Mouse (Mus musculus) intestine, postnatal 0 days (tissue): ENCODE results near the gene Slc25a16. TPM values are rescaled to one million over a fixed set of nuclear protein-coding genes. Genes with fewer than 3 reads are reported as not detected.

ENCODE experiments used
- ATAC-seq: fragments of 200-750 bp; cut with Nextera tagmentation; 2 replicates; pipeline ENCODE4 v1.8.0; 2017; ENCODE audit warnings: mild to moderate bottlenecking, moderate TSS enrichment, moderate library complexity
- H3K27ac ChIP-seq: fragments of 300-500 bp; sonication (generic); 2 replicates; pipeline ENCODE4 v1.5.1; 2014; ENCODE audit warnings: mild to moderate bottlenecking, low read depth, low read length, moderate library complexity
- H3K27me3 ChIP-seq: fragments of 300-500 bp; sonication (generic); replicated peaks from 2 replicates; pipeline ENCODE4 v1.6.1; 2014; ENCODE audit warnings: low read length, mixed read lengths; ENCODE audit not compliant: control insufficient read depth, insufficient read depth
- H3K36me3 ChIP-seq: fragments of 300-500 bp; sonication (generic); 2 replicates; pipeline ENCODE4 v1.6.1; 2014; ENCODE audit warnings: mild to moderate bottlenecking, moderate library complexity; ENCODE audit not compliant: control insufficient read depth, insufficient read depth
- H3K4me1 ChIP-seq: fragments of 300-500 bp; sonication (generic); replicated peaks from 2 replicates; pipeline ENCODE4 v1.6.1; 2014; ENCODE audit warnings: antibody characterized with exemption, low read length, mixed read lengths; ENCODE audit not compliant: control insufficient read depth, insufficient read depth
- H3K4me2 ChIP-seq: fragments of 300-500 bp; sonication (generic); replicated peaks from 2 replicates; pipeline ENCODE4 v1.6.1; 2014; ENCODE audit warnings: low read depth, mild to moderate bottlenecking, moderate library complexity
- H3K4me3 ChIP-seq: fragments of 300-500 bp; sonication (generic); 2 replicates; pipeline ENCODE4 v1.5.1; 2014; ENCODE audit warnings: low read depth, low read length
- H3K9ac ChIP-seq: fragments of 300-500 bp; sonication (generic); 2 replicates; pipeline ENCODE4 v1.6.1; 2014; ENCODE audit warnings: mild to moderate bottlenecking, low read depth, low read length
- H3K9me3 ChIP-seq: fragments of 300-500 bp; sonication (generic); 2 replicates; pipeline ENCODE4 v1.6.1; 2016; ENCODE audit warnings: mixed run types; ENCODE audit not compliant: control insufficient read depth
- CTCF ChIP-seq: sonication (generic); IDR thresholded peaks from 2 replicates; pipeline ENCODE4 v1.5.1; 2016; ENCODE audit warnings: low read depth, mild to moderate bottlenecking, control low read depth, antibody characterized with exemption, moderate library complexity
- WGBS: fragments of 180-500 bp; shearing (Covaris S2); extraction: QIAGEN DNeasy Blood & Tissue Kit; methylation state at CpG from one replicate; pipeline ENCODE4 v1.1.7; 2014; 5-methylcytosine and 5-hydroxymethylcytosine counted together
- polyA plus RNA-seq: library from polyadenylated mRNA; unstranded; fragments of >200 nt; fragmentation: Nextera tagmentation; extraction: Ambion mirVana; gene quantifications from 2 replicates; pipeline ENCODE4 v1.2.1, GENCODE M21; 2015

Gene Slc25a16
- polyA plus RNA-seq, 1 experiment from 2014 or later, result 14.6 TPM

GRCm38 (mm10) chr10:62984072-62984471, 63.6 kb downstream of the Slc25a16 start:
- no peak overlapping the region for H3K4me2 ChIP-seq
- H3K4me1 ChIP-seq, result no peaks in the 10 kb centered on the region
- whole genome bisulfite sequencing, result 80% methylated on average over 11 of the region's 11 CpGs
- 0 out of 2 replicates have a peak overlapping the region, but pooled peaks have one; percentile 21 for H3K27ac ChIP-seq
- no peak for ATAC-seq
- no peaks in the 10 kb centered on the region for H3K27me3 ChIP-seq
- no peaks in the 10 kb centered on the region for H3K9me3 ChIP-seq
- TF ChIP-seq CTCF, result no peak
- peaks cover 7% of the 10 kb centered on the region; the same call in 1 of the 2 replicates for H3K36me3 ChIP-seq
- no peak overlapping the region for H3K4me3 ChIP-seq
- H3K9ac ChIP-seq, result no peak overlapping the region

- Histone ChIP-seq H3K4me2 (no peak overlapping the region), H3K9ac (no peak overlapping the region), H3K27ac (0 out of 2 replicates have a peak overlapping the region, but pooled peaks have one; percentile 21), H3K4me3 (no peak overlapping the region), H3K27me3 (no peaks in the 10 kb centered on the region), H3K36me3 (peaks cover 11% of the 10 kb centered on the region; the same call in 1 of the 2 replicates), H3K9me3 (no peaks in the 10 kb centered on the region), H3K4me1 (no peaks in the 10 kb centered on the region)
- ATAC-seq, result no peak
- WGBS, result 88% methylated on average over 6 of the region's 6 CpGs
- TF ChIP-seq CTCF, result no peak
These were observed 64.1 kb downstream of the Slc25a16 start for GRCm38 (mm10) chr10:62984495-62984894.

GRCm38 (mm10) chr10:62987341-62987740, 66.9 kb downstream of the Slc25a16 start:
- 35% methylated on average over 3 of the region's 3 CpGs for WGBS
- no peak overlapping the region for H3K4me3 ChIP-seq
- ATAC-seq, result no peak; the same call in 1 of the 2 replicates
- peak; percentile 66 for TF ChIP-seq CTCF
- H3K9ac ChIP-seq, result no peak overlapping the region
- no peaks in the 10 kb centered on the region for H3K27me3 ChIP-seq
- peaks cover 36% of the 10 kb centered on the region; the same call in 1 of the 2 replicates for H3K36me3 ChIP-seq
- H3K4me1 ChIP-seq, result no peaks in the 10 kb centered on the region
- no peak overlapping the region for H3K4me2 ChIP-seq
- H3K9me3 ChIP-seq, result no peaks in the 10 kb centered on the region
- no peak overlapping the region for H3K27ac ChIP-seq

- Histone ChIP-seq H3K4me1 (no peaks in the 10 kb centered on the region), H3K27ac (no peak overlapping the region), H3K9ac (no peak overlapping the region), H3K4me3 (no peak overlapping the region), H3K36me3 (peaks cover 61% of the 10 kb centered on the region), H3K27me3 (no peaks in the 10 kb centered on the region), H3K9me3 (no peaks in the 10 kb centered on the region), H3K4me2 (no peak overlapping the region)
- TF ChIP-seq CTCF, result no peak
- 94% methylated on average over 15 of the region's 15 CpGs for WGBS
- ATAC-seq, result no peak
These were observed 70.2 kb downstream of the Slc25a16 start for GRCm38 (mm10) chr10:62990636-62991035.

GRCm38 (mm10) chr10:62993991-62994390, 73.6 kb downstream of the Slc25a16 start:
- Histone ChIP-seq H3K4me3 (no peak overlapping the region), H3K9me3 (no peaks in the 10 kb centered on the region), H3K9ac (no peak overlapping the region), H3K4me1 (no peaks in the 10 kb centered on the region), H3K27me3 (no peaks in the 10 kb centered on the region), H3K36me3 (peaks cover 78% of the 10 kb centered on the region), H3K4me2 (no peak overlapping the region), H3K27ac (0 out of 2 replicates have a peak overlapping the region, but pooled peaks have one; percentile 4)
- no peak for ATAC-seq
- no peak for TF ChIP-seq CTCF
- WGBS, result 67% methylated on average over 4 of the region's 9 CpGs

Other genes with a start within 250 kb of the Slc25a16 start
- gene Stox1, start 194.5 kb upstream of the Slc25a16 start, polyA plus RNA-seq, result 0.44 and 0.97 TPM in 2 replicates
- 45.7 and 46.8 TPM in 2 replicates for gene Ccar1, start 128.3 kb upstream of the Slc25a16 start, polyA plus RNA-seq
- 3.0 and 5.2 TPM in 2 replicates for gene Tet1, start 11.6 kb upstream of the Slc25a16 start, polyA plus RNA-seq
- gene Dna2, start 26.4 kb downstream of the Slc25a16 start, polyA plus RNA-seq, result 9.6 and 11.5 TPM in 2 replicates
- 13.9 and 18.8 TPM in 2 replicates for gene Rufy2, start 59.6 kb downstream of the Slc25a16 start, polyA plus RNA-seq
- 21.2 and 25.0 TPM in 2 replicates for gene Hnrnph3, start 103.6 kb downstream of the Slc25a16 start, polyA plus RNA-seq
- gene Pbld2, start 103.7 kb downstream of the Slc25a16 start, polyA plus RNA-seq, result 36.2 and 43.7 TPM in 2 replicates
- 1.8 and 2.1 TPM in 2 replicates for gene Pbld1, start 139.5 kb downstream of the Slc25a16 start, polyA plus RNA-seq
- not detected in 2 replicates for gene Atoh7, start 179.0 kb downstream of the Slc25a16 start, polyA plus RNA-seq